Mouse (Mus musculus) olfactory bulb, adult 2 months (tissue): ENCODE results near the gene Hist1h3g.

Experiments used
- CTCF ChIP-seq: fragments of 200-500 bp; IDR thresholded peaks from 2 replicates; pipeline ENCODE4 v1.5.1; 2012; ENCODE audit warnings: low read depth, mild to moderate bottlenecking, low read length, moderate library complexity; ENCODE audit not compliant: insufficient read depth
- POLR2A ChIP-seq: fragments of 200-500 bp; IDR thresholded peaks from 2 replicates; pipeline ENCODE4 v1.6.1; 2012; ENCODE audit warnings: mild to moderate bottlenecking, low read depth, low read length, moderate library complexity; ENCODE audit not compliant: insufficient read depth

DNA sequence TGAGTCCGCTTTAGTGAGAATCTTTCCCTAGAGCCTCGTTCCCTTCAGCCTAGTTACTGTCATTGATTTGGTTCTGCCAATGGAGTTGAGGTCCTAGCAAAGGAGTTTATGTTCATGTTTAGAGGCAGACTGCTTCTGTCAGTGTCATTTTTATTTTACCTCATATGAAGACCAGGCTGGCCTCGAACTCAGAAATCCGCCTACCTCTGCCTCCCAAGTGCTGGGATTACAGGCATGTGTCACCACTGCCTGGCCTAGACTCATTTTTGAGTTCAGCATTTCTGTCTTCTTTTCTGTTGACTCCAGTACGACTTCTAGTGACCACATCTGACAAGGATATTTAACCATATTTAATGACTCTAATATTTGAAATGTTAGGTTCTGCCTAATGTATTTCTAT, 19.9 kb upstream of the Hist1h3g start:
- TF ChIP-seq CTCF (no peak), POLR2A (no peak)
